Mouse (Mus musculus) cerebellum, adult 2 months (tissue): ENCODE results near the gene Gemin5. TPM values are rescaled to one million over a fixed set of nuclear protein-coding genes. Genes with fewer than 3 reads are reported as not detected.

Experiments
- DNase-seq, 2 experiments: peaks; one replicate each; pipeline ENCODE4 v3.0.0; 2021
- H3K27ac ChIP-seq: fragments of 200-500 bp; 2 replicates; pipeline ENCODE4 v1.5.1; 2012; ENCODE audit warnings: low read length, control low read depth, inconsistent platforms; ENCODE audit not compliant: insufficient read depth
- H3K27me3 ChIP-seq: fragments of 200-500 bp; 2 replicates; pipeline ENCODE4 v1.6.1; 2012; ENCODE audit warnings: inconsistent platforms, mild to moderate bottlenecking, low read length, moderate library complexity; ENCODE audit not compliant: control insufficient read depth, insufficient read depth
- H3K4me1 ChIP-seq: fragments of 200-500 bp; 2 replicates; pipeline ENCODE4 v1.6.1; 2011; ENCODE audit warnings: low read length; ENCODE audit not compliant: control insufficient read depth, insufficient read depth
- H3K4me3 ChIP-seq: fragments of 200-500 bp; replicated peaks from 2 replicates; pipeline ENCODE3; 2011; ENCODE audit warnings: mild to moderate bottlenecking, low read depth, low read length, control low read depth; ENCODE audit not compliant: insufficient read depth
- CTCF ChIP-seq: fragments of 200-500 bp; IDR thresholded peaks from 2 replicates; pipeline ENCODE4 v1.5.1; 2011; ENCODE audit warnings: low read depth, mild to moderate bottlenecking, control low read depth, low read length, moderate library complexity, borderline replicate concordance; ENCODE audit not compliant: insufficient read depth
- POLR2A ChIP-seq: fragments of 200-500 bp; IDR thresholded peaks from 2 replicates; pipeline ENCODE4 v1.6.1; 2011; ENCODE audit warnings: low read length, control low read depth, borderline replicate concordance; ENCODE audit not compliant: insufficient read depth
- WGBS: fragments of 180-500 bp; shearing (Covaris S2); methylation state at CpG from one replicate; pipeline ENCODE4 v1.1.7; 2018; 5-methylcytosine and 5-hydroxymethylcytosine counted together
- polyA plus RNA-seq: library from polyadenylated mRNA; depleted of rRNA; stranded (reverse); fragments of >200 nt; gene quantifications from 2 replicates; pipeline ENCODE4 v1.2.3, GENCODE M21; 2012

Gemin5 gene
- polyA plus RNA-seq, 1 experiment = 8.7 TPM

DNA sequence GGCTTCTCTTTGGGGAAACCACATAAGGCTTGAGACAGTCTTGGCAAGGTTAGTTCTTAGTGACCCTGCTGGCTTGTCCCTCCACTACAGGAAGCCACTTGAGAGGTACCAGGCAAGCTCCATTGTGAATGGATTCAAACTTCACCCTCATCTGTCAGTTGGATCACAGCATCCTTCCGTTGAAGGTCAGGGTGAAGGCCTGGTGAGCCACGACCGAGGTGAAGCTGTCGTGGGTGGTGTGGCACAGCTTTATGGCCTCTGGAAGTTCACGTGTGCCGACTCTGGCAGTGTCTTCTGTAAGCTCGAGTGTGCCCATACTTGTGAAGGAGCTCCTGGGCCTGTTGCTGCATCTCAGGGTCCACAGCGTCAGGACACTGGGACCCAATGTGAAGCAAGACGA is 47.0 kb downstream of the Gemin5 start:
- H3K4me3 ChIP-seq = no peak overlapping the region
- DNase-seq = no peak
- no peak overlapping the region for H3K27ac ChIP-seq
- TF ChIP-seq POLR2A (no peak), CTCF (no peak)
- WGBS = 89% methylated on average over 9 of the region's 9 CpGs
- no peaks in the 10 kb centered on the region for H3K27me3 ChIP-seq
- H3K4me1 ChIP-seq = peaks cover 22% of the 10 kb centered on the region

DNA sequence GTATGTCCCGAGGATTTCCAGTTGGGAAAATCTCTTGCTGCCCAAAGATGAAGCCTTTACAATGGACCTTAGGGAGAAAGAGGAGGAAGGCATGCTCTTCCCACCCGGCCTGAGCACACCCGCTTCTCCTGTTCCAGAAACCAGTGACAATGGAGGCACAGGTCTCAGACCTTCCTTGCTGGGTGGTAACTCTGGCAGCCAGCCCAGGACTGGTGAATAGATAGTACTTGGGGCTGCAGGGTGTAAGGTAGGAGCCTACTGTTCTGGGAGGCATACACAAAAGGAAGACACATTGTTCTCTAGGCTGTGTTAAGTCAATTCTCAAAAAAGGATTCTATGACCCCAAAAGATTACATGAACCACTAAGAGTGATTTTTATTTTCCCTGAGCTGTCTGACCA is 47.7 kb downstream of the Gemin5 start:
- DNase-seq = no peak
- WGBS = 83% methylated on average over 3 of the region's 3 CpGs
- H3K4me1 ChIP-seq = peaks cover 19% of the 10 kb centered on the region
- H3K27ac ChIP-seq = no peak overlapping the region
- no peak for TF ChIP-seq CTCF
- TF ChIP-seq POLR2A = no peak
- no peaks in the 10 kb centered on the region for H3K27me3 ChIP-seq
- H3K4me3 ChIP-seq = no peak overlapping the region

GRCm38 (mm10) chr11:58117044-58117652 is 51.2 kb downstream of the Gemin5 start:
- no peak overlapping the region for H3K4me3 ChIP-seq
- peaks cover 5% of the 10 kb centered on the region for H3K4me1 ChIP-seq
- no peaks in the 10 kb centered on the region for H3K27me3 ChIP-seq
- no peak overlapping the region for H3K27ac ChIP-seq
- DNase-seq = no peak
- TF ChIP-seq POLR2A (no peak), CTCF (no peak)
- WGBS = 31% methylated on average over 10 of the region's 10 CpGs

DNA sequence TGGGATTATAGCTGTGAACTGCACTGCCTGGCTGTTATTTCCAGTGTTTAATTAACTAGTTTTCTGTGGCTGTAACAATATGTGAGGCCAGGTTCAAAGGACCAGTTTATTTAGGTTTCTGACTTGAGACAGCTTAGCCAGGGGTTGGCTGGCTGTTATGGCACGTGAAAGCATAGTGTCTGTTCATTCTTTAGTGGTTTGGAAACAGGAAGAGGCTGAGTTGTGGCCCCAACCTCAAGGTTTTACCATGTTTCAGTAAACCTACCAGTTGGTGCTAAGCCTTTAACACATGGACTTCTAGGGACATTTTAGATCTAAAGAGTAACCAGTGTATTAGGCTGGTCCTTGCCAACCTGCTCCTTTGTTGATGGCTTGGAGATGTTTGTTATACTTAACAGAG is 51.8 kb downstream of the Gemin5 start:
- no peak for DNase-seq
- H3K4me3 ChIP-seq = no peak overlapping the region
- peaks cover 5% of the 10 kb centered on the region for H3K4me1 ChIP-seq
- WGBS = 81% methylated on average over 1 of the region's 1 CpGs
- H3K27ac ChIP-seq = no peak overlapping the region
- no peaks in the 10 kb centered on the region for H3K27me3 ChIP-seq
- TF ChIP-seq POLR2A (no peak), CTCF (no peak)

GRCm38 (mm10) chr11:58107664-58108337 is 60.5 kb downstream of the Gemin5 start:
- no peak for DNase-seq
- no peak overlapping the region for H3K4me3 ChIP-seq
- H3K27me3 ChIP-seq = no peaks in the 10 kb centered on the region
- H3K4me1 ChIP-seq = peaks cover 5% of the 10 kb centered on the region; the same call in 1 of the 2 replicates
- 84% methylated on average over 4 of the region's 4 CpGs for WGBS
- H3K27ac ChIP-seq = no peak overlapping the region
- TF ChIP-seq CTCF (no peak), POLR2A (no peak)

DNA sequence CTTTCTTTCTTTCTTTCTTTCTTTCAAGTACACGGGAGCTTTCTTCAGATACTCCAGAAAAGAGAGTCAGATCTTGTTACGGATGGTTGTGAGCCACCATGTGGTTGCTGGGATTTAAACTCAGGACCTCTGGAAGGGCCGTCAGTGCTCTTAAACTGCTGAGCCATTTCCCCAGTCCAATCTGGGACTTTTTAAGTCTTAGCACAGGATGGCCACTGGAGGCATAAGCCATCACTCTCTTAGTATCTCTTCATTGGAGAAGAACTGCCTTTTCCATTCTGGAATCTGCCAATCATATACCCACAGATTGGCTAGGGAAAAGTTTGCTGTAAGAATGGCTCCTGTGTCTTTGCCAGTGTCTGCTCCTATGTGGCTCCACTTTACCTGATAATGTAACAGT is 61.3 kb downstream of the Gemin5 start:
- Histone ChIP-seq H3K27ac (no peak overlapping the region), H3K4me1 (peaks cover 5% of the 10 kb centered on the region; the same call in 1 of the 2 replicates), H3K4me3 (no peak overlapping the region), H3K27me3 (no peaks in the 10 kb centered on the region)
- no peak for DNase-seq
- 35% methylated on average over 3 of the region's 3 CpGs for WGBS
- TF ChIP-seq POLR2A = no peak
- no peak for TF ChIP-seq CTCF

GRCm38 (mm10) chr11:58104351-58104791 is 64.0 kb downstream of the Gemin5 start:
- WGBS = under 1% methylated on average over 24 of the region's 24 CpGs

More at GRCm38 (mm10) chr11:58104351-58104791, 64.0 kb downstream of the Gemin5 start:
- DNase-seq = no peak
- TF ChIP-seq CTCF (no peak), POLR2A (no peak)
- Histone ChIP-seq H3K27me3 (no peaks in the 10 kb centered on the region), H3K4me1 (peaks cover 5% of the 10 kb centered on the region; the same call in 1 of the 2 replicates), H3K27ac (peak overlapping the region; percentile 57), H3K4me3 (peak overlapping the region; percentile 73)
